Mouse (Mus musculus) lung, postnatal 0 days (tissue): Measurements from ENCODE around the gene Trcg1. TPM values are rescaled to one million over a fixed set of nuclear protein-coding genes. Genes with fewer than 3 reads are reported as not detected.

Experiments
- ATAC-seq: fragments of 200-750 bp; cut with Nextera tagmentation; 2 replicates; pipeline ENCODE4 v1.8.0; 2017; ENCODE audit warnings: moderate library complexity
- DNase-seq: peaks from one replicate; pipeline ENCODE4 v3.0.0-alpha.2; 2016; ENCODE audit warnings: low spot score
- H3K27ac ChIP-seq: fragments of 300-500 bp; sonication (generic); 2 replicates; pipeline ENCODE4 v1.5.1; 2014; ENCODE audit warnings: antibody characterized with exemption, mild to moderate bottlenecking, low read length, mixed read lengths
- H3K27me3 ChIP-seq: fragments of 300-500 bp; sonication (generic); replicated peaks from 2 replicates; pipeline ENCODE4 v1.6.1; 2014; ENCODE audit warnings: low read length, mixed read lengths; ENCODE audit not compliant: insufficient read depth
- H3K36me3 ChIP-seq: fragments of 300-500 bp; sonication (generic); 2 replicates; pipeline ENCODE4 v1.6.1; 2014; ENCODE audit warnings: low read length, mixed read lengths; ENCODE audit not compliant: insufficient read depth
- H3K4me1 ChIP-seq: fragments of 300-500 bp; sonication (generic); 2 replicates; pipeline ENCODE4 v1.6.1; 2014; ENCODE audit warnings: antibody characterized with exemption, low read depth, low read length, mixed read lengths; ENCODE audit not compliant: insufficient read depth
- H3K4me2 ChIP-seq: fragments of 300-500 bp; sonication (generic); replicated peaks from 2 replicates; pipeline ENCODE4 v1.6.1; 2014; ENCODE audit warnings: low read depth, mild to moderate bottlenecking, low read length, moderate library complexity, mixed read lengths
- H3K4me3 ChIP-seq: fragments of 300-500 bp; sonication (generic); 2 replicates; pipeline ENCODE4 v1.5.1; 2014; ENCODE audit warnings: low read depth, low read length
- H3K9ac ChIP-seq: fragments of 300-500 bp; sonication (generic); replicated peaks from 2 replicates; pipeline ENCODE4 v1.6.1; 2014; ENCODE audit warnings: low read depth, mild to moderate bottlenecking
- H3K9me3 ChIP-seq: fragments of 300-500 bp; sonication (generic); 2 replicates; pipeline ENCODE4 v1.6.1; 2016; ENCODE audit warnings: low read length, mixed read lengths
- CTCF ChIP-seq: IDR thresholded peaks from 2 replicates; pipeline ENCODE4 v1.5.1; 2016; ENCODE audit warnings: antibody characterized with exemption, mild to moderate bottlenecking
- EP300 ChIP-seq: IDR thresholded peaks from 2 replicates; pipeline ENCODE4 v1.6.1; 2016; ENCODE audit warnings: antibody characterized with exemption, mild to moderate bottlenecking, control low read depth
- WGBS: fragments of 180-500 bp; shearing (Covaris S2); extraction: QIAGEN DNeasy Blood & Tissue Kit; methylation state at CpG from one replicate; pipeline ENCODE4 v1.1.7; 2014; 5-methylcytosine and 5-hydroxymethylcytosine counted together
- polyA plus RNA-seq: library from polyadenylated mRNA; unstranded; fragments of >200 nt; fragmentation: Nextera tagmentation; extraction: Ambion mirVana; gene quantifications from 2 replicates; pipeline ENCODE4 v1.2.1, GENCODE M21; 2015

Gene Trcg1
- polyA plus RNA-seq, 1 experiment from 2014 or later, result not detected

GRCm38 (mm10) chr9:57270399-57270798, 34.0 kb downstream of the Trcg1 start:
- H3K9ac ChIP-seq, result no peak overlapping the region
- H3K27ac ChIP-seq, result no peak overlapping the region
- no peaks in the 10 kb centered on the region for H3K4me1 ChIP-seq
- no peak overlapping the region for H3K4me3 ChIP-seq
- TF ChIP-seq CTCF, result no peak
- TF ChIP-seq EP300, result no peak
- DNase-seq (no peak), ATAC-seq (no peak)
- WGBS, result 49% methylated on average over 8 of the region's 8 CpGs
- H3K36me3 ChIP-seq, result no peaks in the 10 kb centered on the region
- no peaks in the 10 kb centered on the region for H3K27me3 ChIP-seq
- no peaks in the 10 kb centered on the region for H3K9me3 ChIP-seq
- no peak overlapping the region for H3K4me2 ChIP-seq

GRCm38 (mm10) chr9:57271081-57271480, 34.7 kb downstream of the Trcg1 start:
- ATAC-seq, result no peak
- no peaks in the 10 kb centered on the region for H3K9me3 ChIP-seq
- H3K9ac ChIP-seq, result no peak overlapping the region
- H3K36me3 ChIP-seq, result no peaks in the 10 kb centered on the region
- TF ChIP-seq CTCF (no peak), EP300 (no peak)
- no peak overlapping the region for H3K4me3 ChIP-seq
- 89% methylated on average over 1 of the region's 1 CpGs for WGBS
- H3K27me3 ChIP-seq, result no peaks in the 10 kb centered on the region
- no peak overlapping the region for H3K4me2 ChIP-seq
- H3K27ac ChIP-seq, result no peak overlapping the region
- DNase-seq, result no peak
- no peaks in the 10 kb centered on the region for H3K4me1 ChIP-seq

GRCm38 (mm10) chr9:57271837-57272562, 35.6 kb downstream of the Trcg1 start:
- no peaks in the 10 kb centered on the region for H3K4me1 ChIP-seq
- ATAC-seq (no peak), DNase-seq (no peak)
- H3K4me3 ChIP-seq, result no peak overlapping the region
- 61% methylated on average over 9 of the region's 9 CpGs for WGBS
- H3K36me3 ChIP-seq, result no peaks in the 10 kb centered on the region
- no peaks in the 10 kb centered on the region for H3K27me3 ChIP-seq
- no peak overlapping the region for H3K9ac ChIP-seq
- H3K4me2 ChIP-seq, result no peak overlapping the region
- H3K9me3 ChIP-seq, result no peaks in the 10 kb centered on the region
- no peak overlapping the region for H3K27ac ChIP-seq
- TF ChIP-seq EP300, result no peak
- peak; percentile 20; the same call in 1 of the 2 replicates for TF ChIP-seq CTCF

GRCm38 (mm10) chr9:57272902-57273804, 36.8 kb downstream of the Trcg1 start:
- Histone ChIP-seq H3K9ac (no peak overlapping the region), H3K9me3 (no peaks in the 10 kb centered on the region), H3K4me2 (no peak overlapping the region), H3K27ac (no peak overlapping the region), H3K36me3 (no peaks in the 10 kb centered on the region), H3K4me3 (no peak overlapping the region), H3K27me3 (no peaks in the 10 kb centered on the region), H3K4me1 (no peaks in the 10 kb centered on the region)
- WGBS, result 61% methylated on average over 8 of the region's 8 CpGs
- no peak for ATAC-seq
- no peak for DNase-seq
- no peak for TF ChIP-seq CTCF
- TF ChIP-seq EP300, result no peak

GRCm38 (mm10) chr9:57273805-57274494, 37.6 kb downstream of the Trcg1 start:
- H3K4me1 ChIP-seq, result no peaks in the 10 kb centered on the region
- H3K9ac ChIP-seq, result no peak overlapping the region
- WGBS, result 36% methylated on average over 6 of the region's 6 CpGs
- H3K4me3 ChIP-seq, result no peak overlapping the region
- DNase-seq, result peak; percentile 71
- no peak overlapping the region for H3K27ac ChIP-seq
- peak; percentile 45 for ATAC-seq
- no peaks in the 10 kb centered on the region for H3K36me3 ChIP-seq
- no peaks in the 10 kb centered on the region for H3K9me3 ChIP-seq
- no peak for TF ChIP-seq CTCF
- TF ChIP-seq EP300, result no peak
- no peak overlapping the region for H3K4me2 ChIP-seq
- no peaks in the 10 kb centered on the region for H3K27me3 ChIP-seq

GRCm38 (mm10) chr9:57276311-57276710, 40.0 kb downstream of the Trcg1 start:
- TF ChIP-seq EP300, result no peak
- no peak for TF ChIP-seq CTCF
- H3K4me1 ChIP-seq, result peaks cover under 1% of the 10 kb centered on the region; the same call in 1 of the 2 replicates
- H3K9me3 ChIP-seq, result no peaks in the 10 kb centered on the region

More at GRCm38 (mm10) chr9:57276311-57276710, 40.0 kb downstream of the Trcg1 start:
- Histone ChIP-seq H3K36me3 (no peaks in the 10 kb centered on the region), H3K9ac (no peak overlapping the region), H3K27me3 (no peaks in the 10 kb centered on the region), H3K4me2 (no peak overlapping the region), H3K27ac (no peak overlapping the region), H3K4me3 (no peak overlapping the region)
- no peak for DNase-seq
- ATAC-seq, result no peak
